Mouse (Mus musculus): Measurements from ENCODE around the gene Spsb1.

Gene Spsb1

DNA sequence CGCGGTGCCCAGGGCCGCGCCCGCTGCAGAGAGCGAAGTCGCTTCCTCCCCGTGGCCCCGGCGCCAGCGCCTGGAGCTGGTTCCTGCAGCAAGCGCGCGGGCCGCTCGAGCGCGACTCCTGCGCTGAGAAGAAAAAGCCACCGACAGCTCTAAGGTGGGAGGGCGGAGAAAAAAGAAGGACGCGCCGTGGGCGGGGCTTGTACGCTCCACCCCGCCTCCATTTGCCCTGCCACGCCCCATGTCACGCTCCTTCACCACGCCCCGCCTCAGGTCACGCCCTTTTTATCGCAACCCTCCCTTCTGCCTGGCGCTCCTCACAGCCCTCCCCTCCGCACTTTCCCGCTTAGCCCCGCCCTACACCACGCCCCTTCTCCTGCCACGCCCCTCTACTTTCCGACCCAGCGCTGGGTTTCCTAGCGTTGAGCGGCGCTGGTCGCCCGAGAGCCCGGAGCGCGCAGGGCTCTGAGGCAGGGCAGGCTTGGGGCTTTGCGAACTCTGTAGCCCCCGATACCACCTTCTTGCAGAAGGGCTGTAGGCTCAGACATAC, at the start of gene Spsb1:
Gene Spsb1, minus strand, starts transcription at position 151 of the 547 bp plus-strand sequence.
- peak; percentile 92 for DNase-seq (ENCODE audit: low read depth, low spot score)

DNA sequence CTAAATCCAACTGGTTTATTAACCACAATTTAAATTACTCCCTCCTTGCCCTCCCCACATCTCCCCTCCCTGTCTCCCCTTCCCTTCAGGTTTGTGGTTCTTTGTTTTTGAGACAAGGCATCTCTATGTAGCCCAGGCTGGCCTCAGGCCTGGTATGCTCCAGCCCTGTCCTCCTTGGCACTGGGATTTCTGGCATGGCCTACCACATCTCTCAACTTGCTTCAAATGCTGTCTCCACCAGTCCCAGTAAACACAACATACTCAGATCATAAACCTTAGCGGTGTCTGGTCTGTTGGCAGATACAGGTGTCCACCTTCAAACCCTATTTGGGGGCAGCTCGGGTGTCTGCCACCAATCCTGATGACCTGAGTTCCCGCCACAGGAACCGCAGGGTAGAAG, 48.8 kb upstream of the Spsb1 start:
- no peak for DNase-seq (ENCODE audit: low read depth, low spot score)

DNA sequence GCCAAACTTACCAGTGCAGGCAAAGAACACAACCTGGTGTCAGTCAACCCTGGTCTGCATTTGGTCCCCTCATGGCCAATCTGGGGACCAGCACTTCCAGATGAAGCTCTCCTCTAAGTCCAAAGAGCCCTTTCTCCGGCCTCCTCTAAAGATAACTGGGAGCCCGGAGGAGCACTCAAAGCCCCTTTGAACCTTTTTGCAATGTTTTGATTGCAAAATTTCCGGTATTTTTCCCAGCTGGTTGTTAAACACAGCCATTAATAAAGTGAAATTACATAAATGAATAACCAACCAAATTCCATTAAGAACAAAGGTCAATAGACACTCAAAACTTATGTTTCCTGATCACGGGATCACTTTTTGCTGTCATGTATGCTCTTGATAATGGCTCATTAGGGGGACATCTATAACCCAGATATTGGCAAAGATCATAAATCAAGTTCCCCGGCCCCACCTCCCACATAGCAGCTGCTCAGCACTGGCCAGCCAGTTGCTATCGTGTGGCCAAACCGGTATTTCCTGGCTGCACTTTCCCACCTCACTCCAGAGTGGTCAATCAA, 48.3 kb upstream of the Spsb1 start:
- no peak for DNase-seq (ENCODE audit: low read depth, low spot score)

DNA sequence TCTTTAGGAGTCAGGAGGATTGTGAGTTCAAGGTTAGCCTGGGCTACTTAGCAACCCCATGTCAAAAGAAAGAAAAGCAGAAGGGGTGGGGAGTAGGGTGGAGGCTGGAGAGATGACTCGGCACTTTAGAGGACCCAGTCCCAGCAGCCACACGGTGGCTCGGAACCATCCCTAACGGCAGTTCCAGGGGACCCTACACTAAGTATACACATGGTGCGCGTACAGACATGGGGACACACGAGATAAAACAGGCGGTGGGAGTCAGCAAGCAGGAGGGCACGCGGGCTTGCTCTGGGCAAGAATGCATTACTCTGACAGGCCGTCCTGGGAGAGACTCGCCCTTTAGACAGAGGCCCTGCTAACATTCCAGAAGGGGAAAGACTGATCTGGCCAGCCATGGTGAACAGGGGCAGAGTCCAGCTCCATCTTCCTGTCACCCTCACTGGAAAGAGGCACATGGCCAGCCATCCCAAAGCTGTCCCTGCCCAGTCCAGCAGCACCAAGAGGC, 47.2 kb upstream of the Spsb1 start:
- no peak for DNase-seq (ENCODE audit: low read depth, low spot score)

DNA sequence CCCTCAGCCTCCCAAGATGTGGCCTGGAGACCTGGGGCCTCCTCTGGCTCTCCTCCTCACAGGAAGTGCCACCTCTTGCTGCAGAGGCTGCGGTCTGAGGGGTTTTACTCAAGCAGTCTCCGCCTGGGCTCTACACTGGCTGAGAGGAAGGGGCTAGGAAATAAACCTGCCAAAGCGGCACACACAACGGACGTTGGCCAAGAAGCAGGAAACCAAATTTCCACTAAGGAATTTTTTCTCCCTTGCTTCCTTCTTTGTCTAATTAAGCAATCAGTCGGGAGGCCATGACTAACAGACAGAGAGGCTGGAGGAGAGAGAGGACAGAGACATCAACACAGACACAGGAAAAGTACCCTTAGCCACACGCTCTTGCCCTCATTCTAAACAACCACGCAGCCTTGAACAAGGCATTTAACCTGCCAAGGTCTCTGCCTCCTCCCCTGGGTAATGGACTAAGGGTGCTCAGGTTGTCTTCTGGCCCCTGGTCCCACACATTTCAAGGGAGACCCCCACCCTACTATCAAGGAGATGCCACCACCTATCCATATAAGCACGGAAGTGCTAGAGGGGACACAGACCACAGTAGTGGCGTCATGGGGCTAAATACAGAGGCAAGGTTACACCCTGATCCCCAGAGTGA, 46.5 kb upstream of the Spsb1 start:
- DNase-seq (ENCODE audit: low read depth, low spot score) = no peak

DNA sequence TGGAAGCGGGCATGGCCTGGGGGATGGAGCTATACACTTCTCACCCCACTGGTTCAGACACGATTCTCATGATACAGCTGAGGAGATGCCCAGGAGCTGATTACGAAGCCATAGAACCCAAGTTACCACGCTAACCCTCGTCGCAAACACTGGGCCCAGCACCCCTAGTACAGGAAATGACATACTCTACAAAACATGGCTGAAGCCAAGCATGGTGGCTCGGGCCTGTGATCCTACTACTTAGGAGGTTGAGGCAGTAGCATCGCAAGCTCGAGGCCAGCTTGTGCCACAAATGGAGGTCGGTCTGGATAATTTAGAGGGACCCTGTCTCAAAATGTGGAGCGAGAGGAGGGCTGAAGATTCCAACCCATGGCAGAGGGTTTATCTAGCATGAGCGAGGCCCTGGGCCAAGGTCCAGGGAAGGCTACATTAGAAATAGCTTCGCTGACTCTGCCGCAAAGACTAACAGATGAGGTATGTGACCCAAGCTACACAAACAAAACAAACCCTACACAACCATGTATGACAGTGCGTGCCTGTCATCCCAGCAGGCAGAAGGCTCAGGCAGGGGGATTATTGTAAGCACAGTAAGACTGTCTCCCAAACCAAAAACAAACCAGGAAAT, 45.2 kb upstream of the Spsb1 start:
- DNase-seq (ENCODE audit: low read depth, low spot score) = no peak

DNA sequence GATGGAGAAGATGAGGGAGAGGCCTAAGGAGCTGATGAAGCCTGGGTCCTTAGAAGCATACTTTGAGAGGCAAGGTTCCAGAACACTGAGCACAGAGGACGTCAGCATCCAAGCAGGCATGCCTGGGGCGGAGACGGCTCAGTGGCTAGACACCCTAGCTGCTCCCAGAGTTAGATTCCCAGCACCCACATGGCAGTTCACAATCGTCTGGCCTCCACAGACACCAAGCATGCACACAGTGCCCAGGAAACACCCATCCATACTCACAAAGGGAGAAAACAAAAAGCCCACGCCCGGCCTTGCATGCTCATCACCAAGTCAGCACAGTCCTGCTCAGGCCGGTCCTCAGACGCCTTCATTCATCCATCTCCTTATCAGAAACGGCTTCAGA, 44.7 kb upstream of the Spsb1 start:
- no peak for DNase-seq (ENCODE audit: low read depth, low spot score)

DNA sequence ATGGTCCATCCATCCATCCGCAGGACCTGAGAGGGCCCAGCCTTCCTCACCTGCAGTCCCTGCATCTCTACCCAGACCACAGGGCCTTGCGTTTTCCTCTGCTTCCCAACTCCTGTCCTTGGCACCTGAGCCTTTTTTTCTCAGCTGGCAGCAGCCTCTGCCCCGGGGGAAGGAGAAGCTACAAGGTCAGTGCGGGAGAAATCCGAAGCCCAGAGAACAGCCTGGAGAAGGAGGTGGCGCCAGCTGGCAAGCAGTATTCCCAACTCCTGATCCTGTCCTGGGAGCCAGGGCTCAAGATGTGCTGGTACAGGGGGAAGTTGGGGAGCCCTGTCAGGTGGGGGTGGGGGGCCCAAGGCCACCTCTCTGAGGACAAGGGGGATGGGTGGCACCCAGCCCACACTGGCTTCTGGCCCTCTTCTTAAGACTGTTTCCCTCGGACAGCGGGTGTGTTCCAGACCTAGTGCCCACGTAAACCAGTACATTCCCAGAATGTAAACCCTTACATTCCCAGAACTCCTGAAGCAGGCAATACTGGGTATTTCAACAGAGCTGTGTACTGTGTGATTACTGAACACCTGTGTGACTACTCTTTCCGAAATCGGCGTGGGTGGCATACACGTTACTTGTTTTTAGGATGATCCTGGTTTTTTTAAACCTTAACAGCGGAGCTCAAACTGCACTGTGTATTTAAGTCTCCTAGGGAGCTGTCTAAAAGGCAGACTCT, 44.1 kb upstream of the Spsb1 start:
- DNase-seq (ENCODE audit: low read depth, low spot score) = no peak

DNA sequence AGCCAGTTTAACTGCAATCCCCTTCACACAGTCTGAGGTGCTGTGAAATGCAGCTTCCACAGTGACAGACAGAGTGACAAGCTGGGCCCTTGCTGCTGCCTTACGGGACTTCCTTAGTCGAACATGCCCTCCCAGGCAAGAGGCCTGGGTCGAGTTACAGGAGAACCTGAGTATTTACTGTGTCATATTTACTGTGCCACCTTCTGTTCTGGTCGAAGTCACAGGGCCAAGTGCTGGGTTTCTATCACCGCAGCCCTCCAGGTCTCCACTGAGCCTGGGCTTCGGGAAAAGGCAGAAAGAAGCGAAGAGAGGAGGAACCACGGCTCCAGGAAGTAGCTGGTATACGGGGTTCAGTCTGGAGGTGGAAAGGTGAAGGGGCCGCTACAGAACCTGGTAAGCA, 43.2 kb upstream of the Spsb1 start:
- no peak for DNase-seq (ENCODE audit: low read depth, low spot score)

DNA sequence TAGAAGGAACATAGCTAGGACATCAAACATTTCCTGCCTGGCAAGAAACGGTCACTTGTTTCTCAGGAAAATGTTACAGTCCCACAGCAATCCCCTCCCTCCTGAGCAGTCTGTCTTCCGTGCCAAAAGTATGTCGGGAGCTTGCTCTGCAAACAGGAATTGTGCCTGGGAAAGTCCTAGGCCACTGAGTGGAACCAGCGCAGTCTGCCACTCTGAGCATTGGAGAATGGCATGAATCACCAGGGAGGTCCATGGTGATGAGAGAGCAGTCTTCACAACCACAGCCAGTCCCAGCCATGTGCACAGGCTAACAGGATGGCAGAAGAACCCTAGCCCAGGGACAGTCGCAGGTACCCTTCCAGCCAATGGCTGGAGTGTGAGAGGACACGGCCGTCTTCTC, 41.6 kb upstream of the Spsb1 start:
- no peak for DNase-seq (ENCODE audit: low read depth, low spot score)

DNA sequence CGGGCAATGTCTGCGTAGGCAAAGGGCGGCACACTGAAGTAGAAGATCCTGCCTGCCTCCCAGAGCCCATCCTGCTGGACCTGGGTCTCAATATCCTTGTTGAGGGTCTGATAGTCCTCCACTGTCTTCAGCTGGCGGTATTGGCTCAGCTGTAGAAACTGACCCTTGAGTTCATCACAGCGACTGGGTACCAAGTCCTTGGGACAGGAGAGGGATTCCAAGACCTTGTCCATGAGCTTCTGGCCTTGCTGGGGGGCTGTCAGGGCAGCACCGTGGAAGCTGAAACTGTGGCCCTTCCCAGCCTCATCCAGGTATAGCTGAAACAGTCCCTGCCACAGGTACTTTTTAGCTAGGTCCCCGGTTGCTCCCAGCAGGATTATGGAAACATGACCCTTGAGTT, 41.1 kb upstream of the Spsb1 start:
- no peak for DNase-seq (ENCODE audit: low read depth, low spot score)

DNA sequence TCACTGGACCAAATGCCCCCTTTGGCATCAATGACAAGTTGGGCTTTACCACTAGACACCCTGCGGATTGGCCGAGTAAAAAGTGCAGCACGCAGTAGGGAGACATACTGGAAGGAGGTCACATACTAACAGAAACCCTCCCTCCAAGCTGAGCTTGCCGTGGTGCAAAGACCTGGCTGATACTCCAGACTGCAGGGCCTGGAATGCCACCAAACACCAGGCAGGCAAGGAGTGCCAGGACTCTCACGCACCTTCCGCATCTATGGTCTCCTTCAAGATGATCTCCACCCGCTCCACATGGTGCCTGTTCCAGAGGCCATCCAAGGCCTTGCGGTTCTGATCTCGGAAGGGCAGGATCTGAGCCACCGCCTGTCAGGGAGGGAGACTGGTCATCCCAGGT, 39.4 kb upstream of the Spsb1 start:
- DNase-seq (ENCODE audit: low read depth, low spot score) = no peak

DNA sequence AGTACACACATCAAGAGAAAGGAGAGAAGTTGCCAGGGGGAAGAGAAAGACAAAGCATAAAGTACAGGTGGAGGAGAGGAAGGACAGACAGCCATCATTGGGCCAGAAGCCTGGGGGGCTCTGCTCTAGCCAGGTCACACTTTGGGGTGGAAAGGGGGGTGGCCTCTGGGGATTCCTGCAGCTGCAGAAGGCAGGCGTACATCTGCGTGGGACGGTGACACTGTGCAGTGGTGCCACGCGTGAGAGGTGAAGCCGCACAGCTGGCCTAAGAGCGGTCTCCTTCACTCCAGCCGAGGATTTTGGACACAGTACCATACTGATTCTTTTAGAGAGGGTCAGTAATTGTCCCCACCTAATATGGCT, 37.8 kb upstream of the Spsb1 start:
- no peak for DNase-seq (ENCODE audit: low read depth, low spot score)

DNA sequence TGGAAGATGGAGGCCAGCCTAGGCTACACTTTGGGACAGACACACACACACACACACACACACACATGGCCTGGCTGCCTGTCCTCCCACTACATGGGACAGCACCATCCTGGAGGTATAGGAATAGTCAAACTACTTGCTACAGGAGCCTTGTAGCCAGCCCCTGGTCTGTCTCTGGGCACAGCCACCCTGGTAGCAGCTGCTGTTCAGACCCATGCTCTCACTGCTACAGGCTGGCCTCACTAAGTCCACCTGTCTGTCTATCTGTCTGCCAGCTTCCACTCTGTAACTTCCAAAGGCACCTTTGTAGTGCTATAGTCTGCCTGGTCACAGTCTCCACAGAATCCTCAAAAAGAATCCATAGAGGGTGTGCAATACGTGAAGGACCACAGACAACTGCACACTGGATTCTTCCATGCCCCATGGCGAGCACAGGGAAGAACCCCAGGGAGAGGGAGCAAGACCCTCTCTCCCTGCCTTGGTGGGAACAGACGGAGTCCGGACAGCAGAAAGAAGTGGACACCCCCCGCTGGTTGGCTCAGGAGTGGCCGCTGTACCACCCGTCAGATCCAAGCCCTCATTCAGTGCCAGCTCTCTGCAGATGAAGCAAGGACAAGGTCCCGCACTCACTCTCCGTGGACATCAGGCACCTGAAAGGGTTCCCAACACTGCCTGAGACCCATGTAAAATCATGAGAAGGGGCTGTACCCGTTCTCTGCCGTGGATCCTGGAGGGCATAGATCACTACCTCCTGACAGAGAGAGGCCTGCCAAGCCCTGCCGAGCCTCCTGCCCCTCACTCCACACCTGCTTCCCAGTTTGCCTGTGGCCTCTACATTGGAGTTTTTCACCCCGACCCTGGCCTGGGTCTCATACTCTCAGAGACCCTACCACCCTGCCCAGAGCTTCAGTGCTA, 37.2 kb upstream of the Spsb1 start:
- DNase-seq (ENCODE audit: low read depth, low spot score) = no peak

DNA sequence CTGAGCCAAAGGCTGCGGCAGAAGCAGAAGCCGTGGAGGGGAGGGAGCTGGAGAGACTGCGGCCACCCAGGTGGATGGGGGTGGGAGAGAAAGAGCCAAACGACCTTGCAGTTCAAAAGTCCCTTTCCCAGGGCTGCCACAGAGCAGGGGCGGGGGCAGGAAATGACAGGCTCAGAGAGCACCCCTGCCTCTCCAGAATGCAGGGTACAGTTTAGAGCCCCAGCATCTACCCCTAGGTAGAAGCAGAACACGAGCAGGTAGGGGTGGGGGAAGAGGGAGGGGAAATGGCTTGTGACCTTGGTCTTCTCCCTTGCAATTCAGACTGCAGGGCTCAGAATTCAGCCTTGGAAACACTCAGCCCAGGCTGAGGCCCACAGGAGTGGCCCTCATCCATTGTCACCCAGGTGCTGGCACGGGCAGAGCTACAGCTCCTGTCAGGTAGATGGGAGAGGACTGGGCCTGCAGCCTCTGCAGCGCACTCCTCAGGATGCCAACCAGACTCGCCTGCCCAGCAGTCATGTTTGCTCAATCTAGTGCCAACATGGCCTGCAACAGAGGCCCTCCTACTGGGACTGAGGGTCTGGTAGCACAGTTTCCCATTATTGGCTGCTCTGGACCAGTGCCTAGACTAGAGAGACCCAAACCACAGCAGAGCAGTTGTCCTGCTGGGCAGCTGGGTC, 36.3 kb upstream of the Spsb1 start:
- no peak for DNase-seq (ENCODE audit: low read depth, low spot score)

DNA sequence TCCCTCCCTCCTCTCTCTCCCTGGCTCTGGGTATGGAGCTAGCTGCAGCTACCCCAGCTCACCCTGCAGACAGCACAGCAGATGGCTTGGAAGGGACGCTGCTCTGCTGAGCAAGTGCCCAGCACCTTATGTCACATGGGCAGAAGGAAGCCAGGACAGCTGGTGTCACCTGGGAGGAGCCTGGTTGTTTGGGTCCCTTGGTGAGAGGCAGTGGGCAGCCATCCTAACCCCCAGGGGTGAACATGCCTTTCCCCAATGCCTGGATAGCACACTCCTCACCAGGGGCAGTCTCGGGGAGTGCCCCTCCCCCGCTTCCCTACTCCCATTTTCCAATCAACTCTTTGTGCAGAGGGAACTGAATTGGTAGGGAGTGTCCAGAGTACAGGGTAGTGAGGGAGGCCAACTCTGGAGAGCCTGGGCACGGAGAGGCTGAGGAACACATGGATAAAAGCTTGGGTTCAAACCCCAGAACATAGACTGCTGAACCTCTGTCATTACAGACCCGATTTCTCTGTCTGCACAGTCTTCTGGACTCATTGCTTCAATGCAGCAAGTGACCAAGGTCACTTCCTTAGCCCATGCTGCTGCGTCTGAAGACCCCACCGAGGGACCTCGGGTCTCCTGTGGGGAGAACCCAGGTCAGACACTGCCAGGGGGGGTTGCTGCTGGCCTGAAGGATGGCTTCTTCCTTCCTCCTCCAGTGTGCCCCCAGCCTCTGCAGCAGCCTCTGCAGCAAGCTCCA, 35.5 kb upstream of the Spsb1 start:
- peak; percentile 57 for DNase-seq (ENCODE audit: low read depth, low spot score)

DNA sequence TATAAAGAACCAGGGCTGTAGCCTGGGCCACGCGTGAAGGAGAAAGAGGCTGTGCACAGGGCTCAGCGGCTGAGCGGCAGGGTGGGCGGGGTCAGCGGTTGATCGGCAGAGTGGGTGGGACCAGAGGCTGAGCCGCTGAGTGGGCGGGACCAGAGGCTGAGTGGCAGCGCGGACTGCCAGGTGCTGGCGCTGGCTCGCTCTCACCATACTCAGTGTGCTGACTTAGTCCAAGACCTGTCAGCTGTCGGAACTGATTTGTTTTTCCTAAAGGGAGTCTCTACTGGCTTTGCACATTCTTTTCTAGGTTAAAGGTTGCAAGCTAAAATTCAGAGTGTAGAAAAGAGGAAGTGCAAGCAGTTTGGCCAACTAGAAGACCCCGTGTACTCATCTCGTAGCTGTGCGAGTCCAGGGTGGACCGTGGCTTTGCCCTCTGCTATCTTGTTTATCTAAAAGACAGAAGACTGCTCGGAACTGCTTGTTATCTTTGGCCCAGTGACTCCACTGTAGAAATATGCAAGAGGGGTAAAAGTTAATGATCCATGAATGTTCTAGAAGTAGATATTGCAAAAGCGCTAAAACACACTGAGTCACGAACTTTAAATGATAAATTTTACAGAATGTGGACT, 34.2 kb upstream of the Spsb1 start:
- DNase-seq (ENCODE audit: low read depth, low spot score) = peak; percentile 75

DNA sequence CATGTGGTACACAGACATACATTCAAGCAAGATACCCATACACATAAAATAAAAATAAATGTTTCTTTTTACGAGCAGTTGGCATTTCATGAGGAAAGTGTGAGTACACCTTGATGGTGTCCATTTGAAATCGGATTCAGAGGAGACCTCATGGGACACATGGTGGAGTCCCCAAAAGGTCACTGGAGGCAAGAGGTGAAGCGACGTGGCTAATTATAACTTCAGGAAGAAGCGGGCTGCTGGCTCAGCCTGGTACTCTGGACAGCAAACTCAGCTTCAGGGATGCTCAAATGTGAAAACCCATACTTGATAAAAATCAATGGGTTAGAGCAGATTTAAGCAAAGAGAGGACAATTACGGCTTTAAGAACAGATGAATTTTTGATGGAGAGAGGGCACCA, 33.5 kb upstream of the Spsb1 start:
- no peak for DNase-seq (ENCODE audit: low read depth, low spot score)

DNA sequence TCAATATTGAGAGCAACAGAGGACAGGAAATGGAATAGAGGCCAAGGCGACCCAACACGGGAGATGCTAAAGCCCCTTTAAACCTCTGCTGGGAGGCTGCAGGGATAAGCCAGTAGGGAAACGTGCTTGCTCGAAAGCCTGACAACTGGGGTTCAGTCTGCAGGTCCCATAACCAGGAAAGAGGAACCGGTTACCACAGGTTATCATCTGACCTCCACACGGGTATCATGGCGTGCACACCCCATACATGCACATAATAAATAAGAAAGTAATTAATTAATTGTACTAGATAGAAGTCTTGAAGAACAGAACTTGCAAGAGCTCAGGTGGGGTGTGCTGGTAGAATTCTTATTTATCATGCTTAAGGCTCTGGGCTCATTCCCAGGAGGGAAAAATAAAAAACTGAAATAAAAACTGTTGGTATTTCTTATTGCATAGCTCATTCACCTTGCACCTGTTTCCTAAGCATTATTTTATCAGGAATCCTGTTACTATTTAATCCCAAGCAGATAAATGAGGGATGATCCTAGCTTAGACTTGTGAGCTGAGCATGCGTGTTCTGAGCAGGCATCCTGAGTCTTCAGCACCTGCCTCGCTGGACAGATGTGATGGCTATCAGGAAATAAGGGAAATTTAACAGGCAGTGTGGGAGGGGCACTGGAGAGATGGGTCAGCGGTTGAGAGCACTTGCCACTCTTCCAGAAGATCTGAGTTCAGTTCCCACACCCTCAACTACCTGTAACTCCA, 32.0 kb upstream of the Spsb1 start:
- peak; percentile 61 for DNase-seq (ENCODE audit: low read depth, low spot score)
